Mouse (Mus musculus) CH12.LX (cell line): ENCODE measurements around the gene Lmtk2. TPM values are rescaled to one million over a fixed set of nuclear protein-coding genes. Genes with fewer than 3 reads are reported as not detected.

Experiments used
- DNase-seq: peaks from one replicate; pipeline ENCODE4 v3.0.0-alpha.2; 2013; ENCODE audit errors: extremely low read depth
- H3K27ac ChIP-seq: 2 replicates; pipeline ENCODE4 v1.5.1; 2012; ENCODE audit warnings: low read depth, mild to moderate bottlenecking, control low read depth, moderate library complexity; ENCODE audit not compliant: insufficient read depth
- H3K27me3 ChIP-seq: replicated peaks from 2 replicates; pipeline ENCODE3; 2012; ENCODE audit warnings: inconsistent platforms
- H3K36me3 ChIP-seq, 2 experiments: replicated peaks in 1 of 2; 2 replicates each; pipeline versions ENCODE3 to v1.6.1; 2012; ENCODE audit warnings: inconsistent platforms in 1 of 2, low read length in 1 of 2, mild to moderate bottlenecking in 1 of 2, mixed read lengths in 1 of 2, moderate library complexity in 1 of 2; ENCODE audit not compliant: control insufficient read depth in 1 of 2, insufficient read depth in 1 of 2
- H3K4me1 ChIP-seq, 2 experiments: 2 replicates each; pipeline ENCODE4 v1.6.1; 2012; ENCODE audit warnings: inconsistent platforms in 1 of 2, moderate library complexity in 1 of 2; ENCODE audit not compliant: insufficient read depth in 2 of 2, control insufficient read depth in 1 of 2
- H3K4me2 ChIP-seq: 2 replicates; pipeline ENCODE4 v1.6.1; 2012; ENCODE audit warnings: low read depth, mild to moderate bottlenecking, control low read depth; ENCODE audit not compliant: poor library complexity, insufficient read depth, severe bottlenecking
- H3K4me3 ChIP-seq, 3 experiments: fragments of 150-350 bp in 1 of 3; sonication (generic) in 1 of 3; replicated peaks in 1 of 3; 2 replicates each; pipeline versions ENCODE3 to v1.5.1; 2011 to 2012; ENCODE audit warnings: low read depth in 2 of 3, low read length in 2 of 3, mild to moderate bottlenecking in 2 of 3, moderate library complexity in 2 of 3, control low read depth in 1 of 3, improper control_type of control experiment in 1 of 3, inconsistent platforms in 1 of 3, mixed read lengths in 1 of 3; ENCODE audit not compliant: poor library complexity in 1 of 3
- H3K79me2 ChIP-seq: replicated peaks from 2 replicates; pipeline ENCODE4 v1.6.1; 2012; ENCODE audit warnings: mild to moderate bottlenecking, moderate library complexity; ENCODE audit not compliant: control insufficient read depth, poor library complexity, insufficient read depth, severe bottlenecking; ENCODE audit errors: extremely low read depth
- H3K9ac ChIP-seq: 2 replicates; pipeline ENCODE4 v1.6.1; 2012; ENCODE audit warnings: low read depth, mild to moderate bottlenecking, control low read depth, moderate library complexity; ENCODE audit not compliant: insufficient read depth
- H3K9me3 ChIP-seq: replicated peaks from 2 replicates; pipeline ENCODE3; 2012; ENCODE audit warnings: low read length, inconsistent platforms, mixed read lengths
- BHLHE40 ChIP-seq: IDR thresholded peaks from 2 replicates; pipeline ENCODE4 v1.6.1; 2011; ENCODE audit warnings: mild to moderate bottlenecking, low read depth, low read length, improper control_type of control experiment
- CHD1 ChIP-seq: IDR thresholded peaks from 2 replicates; pipeline ENCODE4 v1.6.1; 2012; ENCODE audit warnings: low read depth, low read length, improper control_type of control experiment, inconsistent platforms
- CHD2 ChIP-seq: IDR thresholded peaks from 2 replicates; pipeline ENCODE4 v1.6.1; 2011; ENCODE audit warnings: low read length, improper control_type of control experiment
- CTCF ChIP-seq, 2 experiments: IDR thresholded peaks in 1 of 2; conservative IDR thresholded peaks in 1 of 2; 2 replicates each; pipeline ENCODE4 v1.5.1; 2011 to 2012; ENCODE audit warnings: low read depth in 2 of 2, low read length in 2 of 2, improper control_type of control experiment in 1 of 2, inconsistent platforms in 1 of 2, mild to moderate bottlenecking in 1 of 2, moderate library complexity in 1 of 2
- E2F4 ChIP-seq: IDR thresholded peaks from 2 replicates; pipeline ENCODE4 v1.6.1; 2011; ENCODE audit warnings: low read depth, low read length, improper control_type of control experiment; ENCODE audit not compliant: insufficient replicate concordance
- ELF1 ChIP-seq: IDR thresholded peaks from 2 replicates; pipeline ENCODE4 v1.6.1; 2014; ENCODE audit warnings: low read depth, mild to moderate bottlenecking, inconsistent platforms, low read length, improper control_type of control experiment
- EP300 ChIP-seq: IDR thresholded peaks from 2 replicates; pipeline ENCODE4 v1.6.1; 2011; ENCODE audit warnings: low read length, improper control_type of control experiment
- ETS1 ChIP-seq: conservative IDR thresholded peaks from 2 replicates; pipeline ENCODE4 v1.6.1; 2012; ENCODE audit warnings: low read depth, mild to moderate bottlenecking, inconsistent platforms, low read length, improper control_type of control experiment, moderate library complexity
- GABPA ChIP-seq: IDR thresholded peaks from 2 replicates; pipeline ENCODE4 v1.6.1; 2012; ENCODE audit warnings: low read depth, low read length, improper control_type of control experiment, inconsistent platforms; ENCODE audit not compliant: insufficient replicate concordance
- HCFC1 ChIP-seq: IDR thresholded peaks from 2 replicates; pipeline ENCODE4 v1.6.1; 2012; ENCODE audit warnings: low read depth, mild to moderate bottlenecking, inconsistent platforms, low read length, improper control_type of control experiment
- IRF4 ChIP-seq: IDR thresholded peaks from 2 replicates; pipeline ENCODE4 v1.6.1; 2014; ENCODE audit warnings: low read depth, mild to moderate bottlenecking, inconsistent platforms, low read length, improper control_type of control experiment
- JUN ChIP-seq: IDR thresholded peaks from 2 replicates; pipeline ENCODE4 v1.6.1; 2011; ENCODE audit warnings: low read depth, mild to moderate bottlenecking, low read length, improper control_type of control experiment, moderate library complexity; ENCODE audit not compliant: insufficient read depth
- JUND ChIP-seq: conservative IDR thresholded peaks from 2 replicates; pipeline ENCODE4 v1.6.1; 2011; ENCODE audit warnings: low read depth, low read length, improper control_type of control experiment
- KAT2A ChIP-seq: IDR thresholded peaks from 2 replicates; pipeline ENCODE4 v1.6.1; 2012; ENCODE audit warnings: low read length, improper control_type of control experiment, inconsistent platforms; ENCODE audit not compliant: insufficient replicate concordance
- MAFK ChIP-seq: IDR thresholded peaks from 2 replicates; pipeline ENCODE4 v1.6.1; 2011; ENCODE audit warnings: low read length, improper control_type of control experiment; ENCODE audit not compliant: insufficient replicate concordance
- MAX ChIP-seq: IDR thresholded peaks from 2 replicates; pipeline ENCODE4 v1.6.1; 2011; ENCODE audit warnings: low read length, improper control_type of control experiment
- MAZ ChIP-seq: IDR thresholded peaks from 2 replicates; pipeline ENCODE4 v1.6.1; 2012; ENCODE audit warnings: low read depth, mild to moderate bottlenecking, inconsistent platforms, low read length, improper control_type of control experiment, moderate library complexity
- MEF2A ChIP-seq: IDR thresholded peaks from 2 replicates; pipeline ENCODE4 v1.6.1; 2014; ENCODE audit warnings: low read depth, mild to moderate bottlenecking, inconsistent platforms, low read length, improper control_type of control experiment, borderline replicate concordance
- MXI1 ChIP-seq: IDR thresholded peaks from 2 replicates; pipeline ENCODE4 v1.6.1; 2011; ENCODE audit warnings: mild to moderate bottlenecking, low read depth, low read length, improper control_type of control experiment
- MYC ChIP-seq: IDR thresholded peaks from 2 replicates; pipeline ENCODE4 v1.6.1; 2011; ENCODE audit warnings: low read depth, mild to moderate bottlenecking, improper control_type of control experiment, low read length
- NELFE ChIP-seq: IDR thresholded peaks from 2 replicates; pipeline ENCODE4 v1.6.1; 2011; ENCODE audit warnings: low read depth, low read length, improper control_type of control experiment
- NRF1 ChIP-seq: IDR thresholded peaks from 2 replicates; pipeline ENCODE4 v1.6.1; 2014; ENCODE audit warnings: low read depth, mild to moderate bottlenecking, inconsistent platforms, low read length, improper control_type of control experiment, moderate library complexity
- PAX5 ChIP-seq: IDR thresholded peaks from 2 replicates; pipeline ENCODE4 v1.6.1; 2012; ENCODE audit warnings: low read length, inconsistent platforms, mixed read lengths
- POLR2A ChIP-seq: IDR thresholded peaks from 2 replicates; pipeline ENCODE4 v1.6.1; 2011; ENCODE audit warnings: low read depth, mild to moderate bottlenecking, improper control_type of control experiment, low read length
- POLR2AphosphoS2 ChIP-seq: IDR thresholded peaks from 2 replicates; pipeline ENCODE4 v1.6.1; 2011; ENCODE audit warnings: low read depth, low read length, improper control_type of control experiment
- RAD21 ChIP-seq: IDR thresholded peaks from 2 replicates; pipeline ENCODE4 v1.6.1; 2011; ENCODE audit warnings: low read depth, mild to moderate bottlenecking, low read length, improper control_type of control experiment, moderate library complexity
- RCOR1 ChIP-seq: conservative IDR thresholded peaks from 2 replicates; pipeline ENCODE4 v1.6.1; 2012; ENCODE audit warnings: low read depth, mild to moderate bottlenecking, inconsistent platforms, low read length, improper control_type of control experiment
- SIN3A ChIP-seq: IDR thresholded peaks from 2 replicates; pipeline ENCODE4 v1.6.1; 2012; ENCODE audit warnings: low read length, improper control_type of control experiment, inconsistent platforms
- SMC3 ChIP-seq: IDR thresholded peaks from 2 replicates; pipeline ENCODE4 v1.6.1; 2011; ENCODE audit warnings: low read depth, low read length, improper control_type of control experiment
- TBP ChIP-seq: conservative IDR thresholded peaks from 2 replicates; pipeline ENCODE4 v1.6.1; 2011; ENCODE audit warnings: low read depth, low read length, improper control_type of control experiment
- TCF12 ChIP-seq: IDR thresholded peaks from 2 replicates; pipeline ENCODE4 v1.6.1; 2014; ENCODE audit warnings: low read depth, mild to moderate bottlenecking, inconsistent platforms, low read length, improper control_type of control experiment
- UBTF ChIP-seq: IDR thresholded peaks from 2 replicates; pipeline ENCODE4 v1.6.1; 2012; ENCODE audit warnings: low read depth, mild to moderate bottlenecking, inconsistent platforms, low read length, improper control_type of control experiment, moderate library complexity
- USF1 ChIP-seq: IDR thresholded peaks from 2 replicates; pipeline ENCODE4 v1.6.1; 2014; ENCODE audit warnings: low read depth, mild to moderate bottlenecking, inconsistent platforms, low read length, improper control_type of control experiment
- USF2 ChIP-seq: conservative IDR thresholded peaks from 2 replicates; pipeline ENCODE4 v1.6.1; 2011; ENCODE audit warnings: low read depth, low read length, improper control_type of control experiment
- ZC3H11A ChIP-seq: IDR thresholded peaks from 2 replicates; pipeline ENCODE4 v1.6.1; 2012; ENCODE audit warnings: low read depth, mild to moderate bottlenecking, inconsistent platforms, low read length, improper control_type of control experiment
- ZKSCAN1 ChIP-seq: IDR thresholded peaks from 2 replicates; pipeline ENCODE4 v1.6.1; 2012; ENCODE audit warnings: low read depth, inconsistent platforms, low read length, improper control_type of control experiment, borderline replicate concordance
- ZMIZ1 ChIP-seq: IDR thresholded peaks from 2 replicates; pipeline ENCODE4 v1.6.1; 2012; ENCODE audit warnings: low read depth, mild to moderate bottlenecking, inconsistent platforms, low read length, improper control_type of control experiment
- ZNF384 ChIP-seq: IDR thresholded peaks from 2 replicates; pipeline ENCODE4 v1.6.1; 2012; ENCODE audit warnings: low read depth, low read length, improper control_type of control experiment, inconsistent platforms
- dilution Hi-C: fragments of 300-500 bp; cut with MboI; formaldehyde crosslinking; loops from 2 replicates; pipeline ENCODE4 v1.14.3; 2020; ENCODE audit warnings: low sequenced_read_pairs; ENCODE audit not compliant: extremely low pct_unique_long_range_greater_than_20kb, extremely low pct_ligation_motif_present
- in situ Hi-C: fragments of 300-500 bp; cut with MboI; formaldehyde crosslinking; loops from 3 replicates; pipeline ENCODE4 v1.14.3; 2019; ENCODE audit warnings: low sequenced_read_pairs, low pct_ligation_motif_present, low pct_unique_long_range_greater_than_20kb, mixed read lengths
- polyA plus RNA-seq: library from polyadenylated mRNA; unstranded; fragments of >175 nt; gene quantifications from 2 replicates; pipeline ENCODE4 v1.2.1, GENCODE M21; 2012; ENCODE audit warnings: low read depth; ENCODE audit not compliant: insufficient read length
- total RNA-seq, 2 experiments: library from RNA; depleted of rRNA; stranded (reverse); fragments of 300-350 nt in 1 of 2; fragments of >200 nt in 1 of 2; gene quantifications; 2 replicates each; pipeline ENCODE4 v1.2.3; 2012 to 2014

Gene Lmtk2
- total and polyA plus RNA-seq, 3 experiments, result 5.1 to 10.1 (median 5.7) TPM

GRCm38 (mm10) chr5:144181249-144181648 is 81.0 kb downstream of the Lmtk2 start:
- dilution Hi-C loops, result no loop called here

GRCm38 (mm10) chr5:144182542-144183247 is 82.5 kb downstream of the Lmtk2 start:
- Histone ChIP-seq H3K79me2 (no peaks in the 10 kb centered on the region), H3K36me3 (peaks cover 20 to 72% of the 10 kb centered on the region in 2 experiments)
- no peak for TF ChIP-seq E2F4
- TF ChIP-seq CHD1, result no peak
- TF ChIP-seq CTCF (conservative IDR thresholded peaks at IDR 0.05 in 1 of 2, IDR thresholded peaks at IDR 0.05 in 1 of 2; ENCODE audit: low read depth in 2 of 2, low read length in 2 of 2), result no peak
- TF ChIP-seq TCF12, result no peak
- no peak for TF ChIP-seq ZKSCAN1
- TF ChIP-seq ETS1, result no peak
- no peak for TF ChIP-seq UBTF
- TF ChIP-seq SMC3, result no peak
- no peak for TF ChIP-seq ELF1
- no peak for TF ChIP-seq ZNF384
- TF ChIP-seq, all 38 proteins: peak for 0
- Histone ChIP-seq H3K27ac (no peak overlapping the region), H3K4me1 (peaks cover 26 to 51% of the 10 kb centered on the region in 2 experiments), H3K9me3 (no peaks in the 10 kb centered on the region), H3K27me3 (no peaks in the 10 kb centered on the region), H3K4me3 (no peak overlapping the region), H3K4me2 (no peak overlapping the region), H3K9ac (no peak overlapping the region)
- dilution Hi-C loops (no loop called here), in situ Hi-C loops (no loop called here)
- no peak for DNase-seq

More at GRCm38 (mm10) chr5:144181249-144181648, 81.0 kb downstream of the Lmtk2 start:
- in situ Hi-C loops, result no loop called here
- Histone ChIP-seq H3K36me3 (peaks cover 21 to 76% of the 10 kb centered on the region in 2 experiments), H3K4me2 (0 out of 2 replicates have a peak overlapping the region, but pooled peaks have one; percentile 52), H3K4me3 (peak overlapping the region in 1 of 3 experiments; percentile 28), H3K9ac (no peak overlapping the region), H3K4me1 (peaks cover 26 to 51% of the 10 kb centered on the region in 2 experiments), H3K27ac (peak overlapping the region; percentile 45; the same call in 1 of the 2 replicates), H3K27me3 (no peaks in the 10 kb centered on the region)
- peak; percentile 97 for DNase-seq
- TF ChIP-seq SIN3A, result peak; percentile 99
- TF ChIP-seq UBTF, result 0 out of 2 replicates have a peak, but pooled peaks have one; percentile 59
- TF ChIP-seq HCFC1, result peak; percentile 49; the same call in 1 of the 2 replicates
- TF ChIP-seq ZNF384, result no peak
- TF ChIP-seq ZC3H11A, result no peak
- peak; percentile 65 for TF ChIP-seq ELF1
- no peak for TF ChIP-seq USF1
- peak; percentile 88 for TF ChIP-seq MEF2A
- TF ChIP-seq TBP, result no peak
- TF ChIP-seq MAX, result peak; percentile 81
- no peak for TF ChIP-seq PAX5
- no peak for TF ChIP-seq JUN
- peak; percentile 99 for TF ChIP-seq IRF4
- TF ChIP-seq SMC3, result no peak; the same call in 1 of the 2 replicates
- peak; percentile 93 for TF ChIP-seq TCF12
- TF ChIP-seq RAD21, result no peak; the same call in none of the 2 replicates
- peak; percentile 57; the same call in 1 of the 2 replicates for TF ChIP-seq MAFK
- no peak for TF ChIP-seq CHD1
- no peak for TF ChIP-seq USF2
- TF ChIP-seq NELFE, result peak; percentile 40; the same call in 1 of the 2 replicates
- peak; percentile 100 for TF ChIP-seq NRF1
- TF ChIP-seq ZKSCAN1, result no peak
- TF ChIP-seq BHLHE40, result peak; percentile 86
- peak; percentile 81; the same call in 1 of the 2 replicates for TF ChIP-seq MYC
- no peak for TF ChIP-seq GABPA
- TF ChIP-seq MXI1, result peak; percentile 78
- TF ChIP-seq CTCF (conservative IDR thresholded peaks at IDR 0.05 in 1 of 2, IDR thresholded peaks at IDR 0.05 in 1 of 2; ENCODE audit: low read depth in 2 of 2, low read length in 2 of 2), result no peak
- TF ChIP-seq EP300, result peak; percentile 95
- 0 out of 2 replicates have a peak, but pooled peaks have one; percentile 56 for TF ChIP-seq MAZ
- 0 out of 2 replicates have a peak, but pooled peaks have one; percentile 30 for TF ChIP-seq JUND
- no peak for TF ChIP-seq ZMIZ1
- TF ChIP-seq POLR2A, result no peak
- TF ChIP-seq KAT2A, result 0 out of 2 replicates have a peak, but pooled peaks have one; percentile 64
- peak; percentile 96 for TF ChIP-seq ETS1
- no peak for TF ChIP-seq POLR2AphosphoS2
- peak; percentile 70 for TF ChIP-seq CHD2
- TF ChIP-seq RCOR1, result peak; percentile 90
- TF ChIP-seq E2F4, result peak; percentile 96
- TF ChIP-seq, all 38 proteins: peak for 22
- H3K79me2 ChIP-seq, result no peaks in the 10 kb centered on the region
- no peaks in the 10 kb centered on the region for H3K9me3 ChIP-seq
